Mouse (Mus musculus): Measurements from ENCODE around the gene Notch4. TPM values are rescaled to one million over a fixed set of nuclear protein-coding genes. Genes with fewer than 3 reads are reported as not detected.

The Notch4 gene
- 2.3 and 4.1 TPM in 2 replicates for polyA plus RNA-seq (2015; fragmentation: Nextera tagmentation; extraction: Ambion mirVana)

GRCm38 (mm10) chr17:34564003-34564421 is at the start of gene Notch4:
TSS of gene Notch4 (plus strand) at chr17:34564268.

GRCm38 (mm10) chr17:34517252-34517651 is 46.8 kb upstream of the Notch4 start, which contains the start of gene Btnl6:
TSS of gene Btnl6 (minus strand) at chr17:34517352.

GRCm38 (mm10) chr17:34589681-34590101 is 25.6 kb downstream of the Notch4 start, which contains the start of gene Gpsm3:
TSS of gene Gpsm3 (plus strand) at chr17:34589806.

GRCm38 (mm10) chr17:34591029-34591993 is 27.2 kb downstream of the Notch4 start, which contains the start of gene Pbx2:
TSS of gene Pbx2 (plus strand) at chr17:34591266.

GRCm38 (mm10) chr17:34597566-34598095 is 33.6 kb downstream of the Notch4 start, which contains the start of gene Ager:
TSS of gene Ager (plus strand) at chr17:34597862.

GRCm38 (mm10) chr17:34603375-34604060 is 39.5 kb downstream of the Notch4 start, which contains the start of gene Rnf5:
TSS of gene Rnf5 (minus strand) at chr17:34603690.

GRCm38 (mm10) chr17:34604061-34604508 is 40.0 kb downstream of the Notch4 start, which contains the start of gene Agpat1:
TSS of gene Agpat1 (plus strand) at chr17:34604262.

GRCm38 (mm10) chr17:34615871-34616270 is 51.8 kb downstream of the Notch4 start, which contains the start of gene Egfl8:
TSS of gene Egfl8 (minus strand) at chr17:34615971.

GRCm38 (mm10) chr17:34627943-34628643 is 64.0 kb downstream of the Notch4 start, which contains the start of gene Ppt2:
TSS of gene Ppt2 (minus strand) at chr17:34628510.

GRCm38 (mm10) chr17:34629221-34629751 is 65.2 kb downstream of the Notch4 start, which contains the start of gene Prrt1:
TSS of gene Prrt1 (plus strand) at chr17:34629533.

Other genes with a start within 250 kb of the Notch4 start
- 0.07 and 0.08 TPM in 2 replicates for gene H2-Eb2, start 238.6 kb upstream of the Notch4 start, polyA plus RNA-seq (2015; fragmentation: Nextera tagmentation; extraction: Ambion mirVana)
- gene Btnl2, start 209.4 kb upstream of the Notch4 start, polyA plus RNA-seq (2015; fragmentation: Nextera tagmentation; extraction: Ambion mirVana) = 0.20 and 0.27 TPM in 2 replicates
- gene Btnl1, start 187.1 kb upstream of the Notch4 start, polyA plus RNA-seq (2015; fragmentation: Nextera tagmentation; extraction: Ambion mirVana) = 0.07 and 0.14 TPM in 2 replicates
- 0.20 and 0.57 TPM in 2 replicates for gene BC051142, start 165.4 kb upstream of the Notch4 start, polyA plus RNA-seq (2015; fragmentation: Nextera tagmentation; extraction: Ambion mirVana)
- not detected in 2 replicates for gene Btnl4, start 87.0 kb upstream of the Notch4 start, polyA plus RNA-seq (2015; fragmentation: Nextera tagmentation; extraction: Ambion mirVana)
- not detected in 2 replicates for gene Btnl6, start 46.9 kb upstream of the Notch4 start, polyA plus RNA-seq (2015; fragmentation: Nextera tagmentation; extraction: Ambion mirVana)
- 43.9 and 63.3 TPM in 2 replicates for gene Gpsm3, start 25.5 kb downstream of the Notch4 start, polyA plus RNA-seq (2015; fragmentation: Nextera tagmentation; extraction: Ambion mirVana)
- 7.4 and 9.3 TPM in 2 replicates for gene Pbx2, start 27.0 kb downstream of the Notch4 start, polyA plus RNA-seq (2015; fragmentation: Nextera tagmentation; extraction: Ambion mirVana)
- gene Ager, start 33.6 kb downstream of the Notch4 start, polyA plus RNA-seq (2015; fragmentation: Nextera tagmentation; extraction: Ambion mirVana) = 2.8 and 3.9 TPM in 2 replicates
- 70.9 and 75.6 TPM in 2 replicates for gene Rnf5, start 39.4 kb downstream of the Notch4 start, polyA plus RNA-seq (2015; fragmentation: Nextera tagmentation; extraction: Ambion mirVana)
- gene Agpat1, start 40.0 kb downstream of the Notch4 start, polyA plus RNA-seq (2015; fragmentation: Nextera tagmentation; extraction: Ambion mirVana) = 22.9 and 23.1 TPM in 2 replicates
- gene Egfl8, start 51.7 kb downstream of the Notch4 start, polyA plus RNA-seq (2015; fragmentation: Nextera tagmentation; extraction: Ambion mirVana) = 2.1 and 2.8 TPM in 2 replicates
- gene Ppt2, start 64.2 kb downstream of the Notch4 start, polyA plus RNA-seq (2015; fragmentation: Nextera tagmentation; extraction: Ambion mirVana) = 10.5 and 14.2 TPM in 2 replicates
- 0.11 and 0.19 TPM in 2 replicates for gene Prrt1, start 65.3 kb downstream of the Notch4 start, polyA plus RNA-seq (2015; fragmentation: Nextera tagmentation; extraction: Ambion mirVana)
- 6.8 and 8.6 TPM in 2 replicates for gene Fkbpl, start 80.5 kb downstream of the Notch4 start, polyA plus RNA-seq (2015; fragmentation: Nextera tagmentation; extraction: Ambion mirVana)
- 18.6 and 26.1 TPM in 2 replicates for gene Atf6b, start 82.9 kb downstream of the Notch4 start, polyA plus RNA-seq (2015; fragmentation: Nextera tagmentation; extraction: Ambion mirVana)
- 2.2 and 3.9 TPM in 2 replicates for gene Tnxb, start 106.3 kb downstream of the Notch4 start, polyA plus RNA-seq (2015; fragmentation: Nextera tagmentation; extraction: Ambion mirVana)
- gene C4b, start 179.6 kb downstream of the Notch4 start, polyA plus RNA-seq (2015; fragmentation: Nextera tagmentation; extraction: Ambion mirVana) = 2.7 and 2.8 TPM in 2 replicates
- not detected in 2 replicates for gene Cyp21a1, start 240.3 kb downstream of the Notch4 start, polyA plus RNA-seq (2015; fragmentation: Nextera tagmentation; extraction: Ambion mirVana)

All from spleen, postnatal 0 days (tissue).